Mouse (Mus musculus) cerebellum, adult 18-20 months (tissue): ENCODE measurements at regions not wholly inside any gene's neighbourhood (a gene's known extent, or its start where the extent isn't known, plus 50 kb on each side); places are given as distances from the start of the nearest gene placed in this dataset.

Source experiments
- DNase-seq, 2 experiments: peaks; one replicate each; pipeline ENCODE4 v3.0.0; 2021

DNA sequence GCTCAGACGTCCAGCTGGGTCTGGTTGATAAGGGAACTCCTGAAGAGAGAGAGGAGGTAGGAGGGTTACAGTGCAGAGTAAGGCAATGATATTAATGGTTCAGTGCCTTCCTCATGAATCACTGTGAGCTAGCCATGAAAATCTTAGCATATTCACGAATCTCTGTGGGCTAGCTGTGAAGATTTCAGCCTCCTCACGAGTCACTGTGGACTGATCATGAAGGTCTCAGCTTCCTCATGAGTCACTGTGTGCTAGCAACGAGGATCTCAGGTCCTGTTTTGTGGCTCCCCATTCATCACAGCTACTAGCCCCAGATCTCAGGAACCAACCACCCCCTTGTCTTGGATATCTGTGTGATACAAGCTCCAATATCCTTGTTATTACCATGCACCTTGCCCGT is 191.4 kb downstream of the Rap2a start:
- DNase-seq, result no peak

DNA sequence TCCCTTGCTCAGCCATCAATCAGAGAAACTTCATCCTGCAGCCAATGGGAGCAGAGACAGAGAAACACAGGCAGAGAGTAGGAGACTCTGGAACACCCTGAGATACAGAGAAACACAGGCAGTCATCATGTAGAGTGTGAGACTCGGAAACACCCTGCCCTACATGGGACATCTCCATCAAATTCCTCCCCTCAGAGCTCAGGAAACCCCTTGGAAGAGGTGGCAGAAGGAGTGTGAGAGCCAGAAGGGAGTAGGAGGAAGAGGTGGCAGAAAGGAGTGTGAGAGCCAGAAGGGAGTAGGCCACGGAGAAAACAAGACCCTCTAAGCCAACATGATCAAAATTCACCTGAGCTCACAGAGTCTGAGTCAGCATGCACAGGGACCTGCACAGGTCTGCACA is 197.5 kb downstream of the Rap2a start:
- DNase-seq, result no peak

DNA sequence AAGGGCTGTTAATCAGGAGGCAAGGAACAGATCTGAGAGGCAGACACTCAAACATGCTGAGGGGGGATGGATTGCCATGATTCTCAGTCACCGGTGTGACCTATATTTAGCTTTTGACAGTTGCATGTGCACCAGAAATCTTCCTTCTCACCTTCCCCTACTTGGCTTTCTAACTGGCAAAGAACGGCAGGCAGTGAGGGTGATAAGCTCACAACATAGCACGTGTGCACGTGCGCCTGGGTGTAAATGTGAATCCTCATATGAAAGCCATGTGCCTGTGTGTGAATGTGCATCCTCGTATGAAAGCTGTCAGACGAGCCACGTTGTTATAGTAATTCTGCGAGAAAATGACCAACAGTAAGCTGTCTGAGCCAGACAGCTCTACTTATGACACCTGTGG is 200.3 kb downstream of the Rap2a start:
- DNase-seq, result no peak

DNA sequence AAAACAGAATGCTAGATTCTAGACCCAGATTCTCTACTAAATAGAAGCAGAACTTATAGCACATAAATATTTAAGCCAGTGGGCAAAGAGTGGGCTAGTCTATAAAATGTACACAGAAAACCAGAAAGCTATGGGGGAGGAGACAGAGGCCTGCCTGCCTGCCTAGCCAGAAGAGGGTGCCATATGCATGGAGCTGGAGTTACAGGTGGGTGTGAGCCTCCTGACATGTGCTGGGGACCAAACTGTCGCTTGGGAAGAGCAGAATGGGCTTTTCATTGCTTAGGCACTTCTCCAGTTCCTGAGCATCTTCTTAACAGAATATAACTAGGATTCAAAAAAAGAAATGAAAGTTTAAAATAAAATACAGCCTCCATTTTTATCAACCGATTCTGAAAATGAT is 200.8 kb downstream of the Rap2a start:
- DNase-seq, result no peak

DNA sequence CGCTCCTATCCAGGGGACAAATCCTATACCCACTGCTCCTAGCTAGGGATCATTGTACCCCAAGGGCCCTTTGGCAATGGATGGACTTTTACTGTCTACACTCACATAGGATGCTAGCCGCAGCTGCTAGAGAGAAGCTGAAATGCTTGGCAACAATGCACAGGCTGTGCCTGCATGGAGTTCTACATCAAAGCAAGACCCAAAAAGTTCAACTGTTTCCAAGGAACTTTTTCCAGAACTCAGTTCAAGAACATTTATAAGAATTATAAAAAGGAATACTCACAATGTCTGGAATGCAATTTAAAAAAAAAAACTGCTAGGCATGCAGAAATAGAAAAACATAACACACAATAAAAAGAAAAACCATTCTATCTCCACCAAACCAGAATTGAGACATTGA is 202.0 kb downstream of the Rap2a start:
- no peak for DNase-seq

DNA sequence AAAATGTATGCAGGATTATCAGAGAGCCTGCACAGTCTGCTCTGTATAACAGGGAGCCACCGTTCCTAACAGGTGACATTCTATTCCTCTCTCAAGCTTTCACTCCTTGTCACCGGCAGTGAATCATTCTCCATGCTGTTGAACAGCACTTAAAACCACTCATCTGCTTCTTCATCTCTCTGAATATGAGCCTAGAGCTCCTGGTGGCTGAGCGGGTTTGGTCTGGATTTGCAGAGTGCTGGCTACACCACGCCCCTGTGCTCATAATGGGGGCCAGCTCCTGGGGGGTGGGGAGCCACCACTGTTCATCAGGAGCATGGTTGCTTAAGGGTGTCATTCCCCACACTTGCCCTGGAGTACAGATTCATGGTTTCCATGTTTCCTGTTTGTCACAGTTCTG is 207.0 kb downstream of the Rap2a start:
- no peak for DNase-seq

DNA sequence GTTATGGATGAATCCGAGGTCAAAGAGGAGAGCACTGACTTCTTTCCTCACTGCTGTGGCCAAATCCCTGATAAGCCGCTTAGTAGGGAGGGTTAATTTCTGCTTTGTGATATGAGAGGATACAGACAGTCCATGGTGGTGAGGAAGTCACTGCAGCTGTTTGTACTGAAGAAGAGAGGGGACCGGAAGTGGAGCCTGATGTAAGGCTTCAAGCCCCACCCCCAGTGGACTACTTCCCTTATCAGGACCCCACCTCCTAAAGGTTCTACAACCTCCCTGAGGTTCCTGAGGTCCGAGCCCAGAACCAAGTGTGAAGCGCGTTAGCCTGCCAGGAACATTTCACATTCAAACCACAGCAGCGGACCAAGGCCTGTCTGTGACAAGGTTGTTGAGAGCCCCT is 207.6 kb downstream of the Rap2a start:
- DNase-seq, result no peak

DNA sequence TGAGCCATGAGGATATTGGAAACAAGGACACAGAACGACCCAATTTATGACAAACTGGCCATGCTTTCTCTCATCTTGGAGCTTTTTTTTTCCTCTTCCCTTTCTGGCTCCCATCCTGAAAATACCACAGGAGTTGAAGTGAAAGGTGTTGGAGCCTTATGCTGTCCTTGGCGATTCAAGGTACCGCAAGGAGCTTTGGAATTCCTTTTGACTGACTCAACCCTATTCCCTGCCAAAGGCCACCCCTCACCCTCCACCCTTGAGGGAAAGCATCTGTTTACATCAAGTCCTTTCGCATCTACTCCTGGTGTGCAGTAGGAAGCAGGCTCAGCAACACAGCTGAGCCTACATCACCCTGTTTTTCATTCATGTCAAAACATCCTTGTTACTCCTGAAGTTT is 208.5 kb downstream of the Rap2a start:
- no peak for DNase-seq

DNA sequence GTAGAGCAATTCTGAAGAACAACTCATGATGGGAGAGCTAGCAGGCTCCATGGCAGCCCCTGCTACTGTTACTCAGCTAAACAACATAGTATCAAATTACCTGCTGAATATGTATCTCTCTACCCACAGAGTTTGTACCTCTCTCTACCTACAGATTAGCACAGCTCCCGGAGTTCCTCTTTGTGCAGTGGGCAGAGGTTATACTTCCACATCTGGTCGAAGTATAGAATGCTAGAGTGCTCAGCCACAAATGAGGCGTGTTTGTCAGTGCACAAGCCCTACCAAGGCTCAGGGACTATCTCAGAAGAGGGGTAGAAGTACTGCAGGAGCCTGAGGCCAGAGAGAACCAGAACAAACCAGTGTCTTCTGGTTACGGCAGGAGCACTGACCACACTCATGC is 211.6 kb upstream of the Ipo5 start:
- DNase-seq, result no peak

DNA sequence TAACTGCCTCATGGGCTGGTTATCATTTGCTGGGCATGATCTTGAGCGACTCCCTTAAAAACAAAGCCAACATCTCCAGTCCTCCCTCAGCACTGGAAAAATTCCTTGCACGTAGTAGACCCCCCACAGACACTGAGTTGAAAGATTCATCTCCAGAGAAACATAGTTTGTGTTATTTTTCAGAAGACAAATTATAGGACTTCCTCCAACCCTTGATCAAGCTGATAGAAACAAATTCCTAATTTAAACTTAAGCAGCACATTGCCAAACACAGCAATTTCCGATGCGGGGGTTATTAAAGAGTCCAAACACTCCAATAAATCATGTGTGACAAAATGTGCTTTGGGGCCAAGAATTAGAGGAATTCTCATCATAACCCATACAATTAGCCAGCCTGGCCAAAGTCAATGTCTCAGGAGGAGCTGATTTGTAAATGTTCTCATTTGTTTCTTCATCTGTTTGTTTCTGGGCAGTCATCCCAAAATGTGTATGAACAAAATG is 205.7 kb upstream of the Ipo5 start:
- no peak for DNase-seq

DNA sequence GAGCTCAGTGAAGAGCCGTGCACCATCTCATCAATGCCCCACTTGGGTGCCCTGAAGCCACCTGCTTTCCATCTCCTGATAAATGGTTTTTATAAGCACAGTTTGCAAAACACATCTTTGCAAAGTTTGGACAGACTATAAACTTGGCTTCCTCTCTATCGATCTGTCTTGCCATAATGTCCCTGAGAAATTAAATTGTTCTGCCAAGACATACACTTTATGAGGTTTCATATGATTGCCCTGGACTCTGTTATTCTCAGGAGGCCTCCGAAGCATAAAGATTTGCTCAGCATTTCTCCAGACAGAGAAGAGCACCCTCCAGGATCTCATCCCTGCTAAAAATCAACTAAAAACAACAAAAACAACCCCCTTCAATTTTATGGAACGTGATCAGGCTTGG is 200.2 kb upstream of the Ipo5 start:
- no peak for DNase-seq

DNA sequence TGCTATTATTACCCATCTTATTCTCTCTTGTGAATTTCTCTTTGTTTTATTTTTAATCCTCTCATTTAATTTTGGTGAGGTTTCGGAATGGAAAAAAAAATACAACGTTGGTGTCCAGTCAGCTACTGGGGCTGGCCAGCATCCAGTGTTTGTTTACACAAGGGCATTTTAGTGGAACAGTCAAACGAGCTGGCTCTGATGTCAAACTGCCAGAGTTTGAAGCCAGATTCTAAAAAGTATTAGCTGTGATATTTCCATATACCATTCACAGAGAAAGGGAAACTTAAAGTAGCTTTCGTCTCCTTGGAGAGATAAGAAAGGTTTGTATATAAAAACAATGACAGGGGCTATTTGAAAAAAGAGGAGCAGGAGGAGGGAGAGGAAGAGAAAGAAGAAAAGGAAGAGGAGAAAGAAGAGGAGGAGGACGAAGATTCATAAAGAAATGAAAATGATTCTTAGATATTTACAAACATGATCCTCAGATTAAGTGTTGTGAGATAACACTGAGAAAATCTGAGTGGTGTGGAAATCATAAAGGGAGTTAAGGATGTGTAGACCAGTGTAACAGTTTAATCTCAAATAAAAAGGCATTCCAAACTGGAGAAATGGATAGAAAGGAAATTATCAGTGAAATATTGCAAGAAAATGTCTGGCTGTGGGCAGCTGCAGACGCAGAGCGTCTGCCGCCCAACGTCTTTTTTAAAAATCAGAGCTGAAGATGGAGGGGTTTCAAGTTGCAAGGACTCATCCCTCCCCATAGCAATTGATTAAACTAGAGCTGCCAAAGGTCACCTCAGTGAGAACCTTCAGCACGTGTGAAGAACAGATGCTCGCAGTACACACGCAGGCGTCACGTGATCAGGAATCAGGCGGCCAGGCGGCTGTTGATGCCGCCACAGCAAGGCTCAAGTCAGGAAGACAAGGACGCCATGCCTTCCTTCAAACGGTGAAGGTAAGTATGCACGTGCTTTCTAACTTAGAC is 190.3 kb upstream of the Ipo5 start:
- DNase-seq, result no peak

DNA sequence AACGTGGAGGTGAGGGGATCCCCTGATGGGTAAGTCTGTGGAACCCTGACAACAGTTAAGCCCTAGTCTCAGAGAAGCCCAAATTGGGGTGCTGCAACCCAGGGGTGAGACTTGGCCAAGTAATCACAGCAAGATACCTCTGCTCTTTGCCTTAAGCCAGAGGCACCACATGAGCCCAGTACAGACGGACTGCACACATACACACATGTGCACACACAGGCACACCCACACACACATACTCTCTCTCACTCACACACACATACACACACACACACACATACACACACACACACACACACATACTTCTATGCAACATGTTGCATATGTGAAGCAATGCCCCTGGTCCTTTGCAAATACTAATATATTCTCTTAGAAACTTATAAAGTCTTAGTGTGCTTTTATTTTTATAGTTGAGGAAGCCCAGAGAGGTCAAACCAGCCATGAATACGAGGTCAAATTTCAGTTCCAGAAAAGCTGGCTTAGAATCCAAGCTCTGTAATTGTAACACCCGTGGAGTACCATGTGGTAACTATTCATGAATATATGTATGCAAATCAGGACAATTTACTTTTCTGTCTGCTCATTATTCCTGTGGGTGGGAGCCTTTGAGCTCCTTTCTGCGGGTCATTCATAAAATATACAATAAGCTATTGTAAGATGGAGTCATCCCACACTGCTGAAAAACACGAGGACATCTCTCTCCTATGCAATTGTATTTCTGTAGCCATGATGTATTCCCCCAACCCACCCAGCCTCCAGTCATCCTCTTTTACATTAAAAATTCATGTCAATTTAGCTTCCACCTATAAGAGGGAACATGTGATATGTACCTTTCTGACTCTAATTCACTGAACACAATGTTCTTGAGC is 189.2 kb upstream of the Ipo5 start:
- no peak for DNase-seq

DNA sequence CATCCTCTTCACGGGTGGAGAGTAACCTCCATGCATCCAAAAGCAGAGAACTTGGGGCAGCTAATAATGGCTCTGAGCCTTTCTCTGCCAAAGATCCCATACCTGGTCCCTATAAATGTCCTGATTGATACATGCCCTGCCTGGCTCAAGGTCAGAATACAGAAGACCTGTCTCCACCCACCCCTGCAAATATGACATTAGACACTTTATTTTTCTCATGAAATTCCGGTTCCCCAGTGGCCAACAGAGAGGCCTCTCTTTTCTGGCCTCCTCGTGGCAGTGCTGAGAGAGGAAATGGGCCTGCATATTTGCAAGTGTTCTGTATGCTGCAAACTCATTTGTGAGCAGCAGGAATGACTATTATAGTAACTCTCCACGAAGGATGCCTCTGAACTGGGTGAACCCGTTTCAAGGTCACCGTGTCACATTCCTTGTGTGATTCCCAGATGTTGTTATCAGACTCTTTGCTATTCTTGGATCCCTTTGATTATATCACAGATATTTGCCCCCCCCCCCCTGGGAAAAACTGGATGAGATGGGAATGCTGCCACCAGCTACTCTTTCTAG is 188.4 kb upstream of the Ipo5 start:
- DNase-seq, result no peak

DNA sequence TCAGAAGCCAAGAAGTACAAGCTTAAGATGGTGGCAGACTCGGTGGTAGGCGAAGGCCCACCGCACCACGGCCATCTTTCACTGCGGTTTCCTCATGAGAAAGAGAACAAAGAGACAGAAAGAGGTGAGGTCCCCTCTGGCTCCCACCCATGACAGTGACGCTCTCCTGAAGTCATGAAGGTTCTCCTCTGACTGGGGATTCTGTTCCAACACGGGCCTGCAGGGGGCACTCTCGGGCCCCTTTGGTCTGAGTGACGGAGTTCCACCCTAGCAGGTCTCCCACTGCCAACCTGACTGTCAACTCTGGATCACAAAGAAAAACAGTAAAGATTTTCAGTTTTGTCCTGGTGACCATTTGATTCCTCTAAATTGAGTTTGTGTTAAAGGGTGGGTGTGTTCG is 182.9 kb upstream of the Ipo5 start:
- no peak for DNase-seq

DNA sequence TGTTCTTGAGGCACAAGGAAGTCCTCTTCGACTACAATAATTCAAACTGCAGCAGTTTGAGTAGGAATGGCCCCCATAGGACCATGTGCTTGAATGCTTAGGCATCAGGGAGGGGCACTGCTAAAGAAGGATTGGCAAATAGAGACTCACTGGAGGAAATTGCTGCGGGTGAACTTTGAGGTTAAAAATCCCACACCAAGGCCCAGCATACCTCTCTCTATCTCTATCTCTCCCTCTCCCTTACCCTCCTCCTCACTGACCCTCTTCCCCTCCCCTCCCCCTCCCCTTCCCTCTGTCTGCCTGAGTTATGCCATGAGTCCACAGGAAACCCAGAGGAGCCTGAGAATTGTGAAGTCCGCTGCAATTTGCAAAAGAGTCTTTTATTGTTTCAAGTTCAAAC is 180.8 kb upstream of the Ipo5 start:
- no peak for DNase-seq

DNA sequence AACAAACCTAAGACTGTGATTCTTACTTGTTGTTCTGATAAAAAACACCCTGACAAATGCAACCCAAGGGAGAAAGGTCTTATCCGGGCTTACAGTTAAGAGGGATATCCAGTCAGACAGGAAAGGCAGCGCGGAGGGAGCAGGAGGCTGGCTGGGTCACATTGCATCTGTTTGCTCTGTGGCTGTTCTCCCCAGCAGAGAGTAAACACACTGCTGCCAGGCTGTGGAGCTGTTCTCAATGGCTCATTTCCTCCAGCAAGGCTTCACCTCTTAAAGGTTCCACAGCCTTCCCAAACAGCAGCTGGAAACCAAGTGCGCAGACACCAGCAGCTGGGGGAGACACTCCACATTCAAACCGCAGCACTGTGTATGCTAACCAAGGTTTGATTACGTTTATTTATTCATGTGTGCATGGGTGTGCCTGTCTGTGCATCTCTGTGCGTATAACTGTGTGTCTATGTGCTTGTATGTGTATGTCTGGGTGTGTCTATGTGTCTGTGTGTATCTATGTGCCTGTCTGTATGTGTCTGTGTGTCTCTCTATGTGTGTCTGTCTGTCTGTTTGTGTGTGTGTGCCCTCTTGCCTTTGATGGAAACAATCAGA is 179.2 kb upstream of the Ipo5 start:
- DNase-seq, result no peak

DNA sequence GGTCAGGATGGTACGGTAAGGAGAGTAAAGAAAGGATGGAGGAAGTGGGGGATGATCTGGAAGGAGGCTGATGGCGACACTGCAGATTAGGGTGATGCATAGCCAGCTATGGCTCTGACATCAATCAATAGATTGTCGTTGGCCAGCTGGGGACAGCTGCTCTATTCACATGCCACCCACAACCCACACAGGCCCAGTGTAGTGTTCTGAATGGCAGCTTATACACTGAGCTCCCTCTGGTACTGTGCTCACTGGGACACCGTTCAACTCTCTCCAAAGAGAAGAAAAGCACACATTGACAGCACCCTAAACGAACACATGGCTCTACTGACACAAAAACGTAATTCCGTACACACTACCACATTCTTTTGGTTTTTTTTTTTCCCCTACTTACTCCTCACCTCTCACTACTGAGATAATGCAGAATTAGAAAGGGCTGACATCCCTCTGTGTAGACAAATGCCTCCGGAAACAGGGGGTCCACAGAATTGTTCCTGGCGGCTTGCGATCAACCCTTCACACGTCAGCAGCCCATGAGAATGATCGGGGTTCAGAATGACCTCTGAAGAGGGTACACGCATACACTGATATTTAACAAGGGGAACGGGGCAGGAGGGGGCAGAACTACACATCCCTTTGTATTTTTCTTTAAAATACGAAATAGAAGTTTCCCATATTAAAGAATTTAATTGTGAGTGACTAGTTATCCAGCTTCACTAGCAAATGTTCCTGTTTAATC is 178.5 kb upstream of the Ipo5 start:
- DNase-seq, result no peak

DNA sequence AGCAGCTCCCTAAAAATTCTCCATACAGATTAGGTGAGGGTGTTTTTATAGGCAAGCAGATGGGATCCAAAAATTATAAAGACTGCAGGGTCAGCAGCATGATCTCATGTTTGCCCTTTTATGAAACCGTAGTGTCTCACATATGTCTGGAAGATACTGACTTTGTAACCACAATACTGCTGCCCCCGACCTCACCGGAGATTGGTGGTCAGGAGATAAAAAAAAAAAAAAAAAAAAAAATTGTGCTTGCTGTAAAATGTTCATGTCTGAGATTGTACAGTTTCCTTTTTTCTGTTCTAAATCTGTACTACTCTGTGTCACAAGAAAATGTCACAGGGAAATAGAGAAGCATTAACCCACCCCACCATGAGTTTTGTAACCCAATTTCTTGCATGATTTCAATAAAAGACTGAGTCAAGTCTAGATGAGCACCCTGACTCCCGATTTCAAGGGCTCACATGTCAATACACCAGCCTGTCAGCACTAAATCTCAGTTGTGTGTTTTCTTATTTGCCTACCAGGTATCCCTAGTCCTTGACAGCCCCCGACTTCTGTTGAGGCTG is 169.5 kb upstream of the Ipo5 start:
- DNase-seq, result no peak

DNA sequence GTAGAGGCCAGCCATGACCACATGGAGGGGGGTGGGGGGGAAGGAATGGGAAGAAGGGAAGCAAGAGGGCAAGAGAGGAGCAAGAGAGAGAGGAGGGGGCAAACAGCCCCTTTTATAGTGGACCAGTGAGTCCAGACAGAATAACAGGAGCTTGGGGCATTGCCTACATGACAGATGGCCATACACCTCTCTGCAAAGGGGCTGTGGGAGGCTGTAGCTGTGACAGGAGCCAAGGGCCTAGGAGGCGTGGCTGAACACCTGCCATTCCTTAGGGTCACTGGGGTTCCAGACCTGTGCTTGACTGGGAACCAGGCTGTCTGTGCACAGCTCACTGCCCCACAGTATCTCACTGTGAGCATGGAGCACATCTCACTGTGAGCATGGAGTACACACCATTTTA is 157.0 kb upstream of the Ipo5 start:
- no peak for DNase-seq

DNA sequence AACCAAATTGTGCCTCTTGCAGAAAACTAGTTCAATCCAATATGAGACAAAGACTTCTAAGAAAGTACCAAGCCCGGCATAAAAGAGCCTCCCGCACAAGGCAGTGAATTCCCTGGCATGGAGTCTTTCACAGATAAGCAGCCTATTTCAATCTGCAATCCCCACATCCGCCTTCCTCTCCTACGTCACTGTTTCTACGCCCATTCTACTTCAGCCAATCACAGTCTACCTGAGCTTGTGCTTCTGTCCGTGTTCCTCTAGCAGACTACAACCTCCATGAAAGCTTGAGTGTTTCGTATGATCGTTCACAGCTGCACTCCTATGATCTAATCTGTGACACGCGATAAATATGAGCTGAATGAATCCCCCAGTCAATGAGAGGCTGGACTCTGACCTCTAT is 155.6 kb upstream of the Ipo5 start:
- no peak for DNase-seq
